Mouse (Mus musculus) kidney, postnatal 14 days (tissue): ENCODE measurements around the gene Gm20388.
"Not testable (repeated sequence)": the region's sequence is repeated elsewhere in the genome, so short reads cannot be mapped to it uniquely, and the experiment has no call there.

ENCODE experiments used
- DNase-seq: peaks from one replicate; pipeline ENCODE4 v3.0.0; 2022; ENCODE audit warnings: mixed read lengths

The Gm20388 gene

DNA sequence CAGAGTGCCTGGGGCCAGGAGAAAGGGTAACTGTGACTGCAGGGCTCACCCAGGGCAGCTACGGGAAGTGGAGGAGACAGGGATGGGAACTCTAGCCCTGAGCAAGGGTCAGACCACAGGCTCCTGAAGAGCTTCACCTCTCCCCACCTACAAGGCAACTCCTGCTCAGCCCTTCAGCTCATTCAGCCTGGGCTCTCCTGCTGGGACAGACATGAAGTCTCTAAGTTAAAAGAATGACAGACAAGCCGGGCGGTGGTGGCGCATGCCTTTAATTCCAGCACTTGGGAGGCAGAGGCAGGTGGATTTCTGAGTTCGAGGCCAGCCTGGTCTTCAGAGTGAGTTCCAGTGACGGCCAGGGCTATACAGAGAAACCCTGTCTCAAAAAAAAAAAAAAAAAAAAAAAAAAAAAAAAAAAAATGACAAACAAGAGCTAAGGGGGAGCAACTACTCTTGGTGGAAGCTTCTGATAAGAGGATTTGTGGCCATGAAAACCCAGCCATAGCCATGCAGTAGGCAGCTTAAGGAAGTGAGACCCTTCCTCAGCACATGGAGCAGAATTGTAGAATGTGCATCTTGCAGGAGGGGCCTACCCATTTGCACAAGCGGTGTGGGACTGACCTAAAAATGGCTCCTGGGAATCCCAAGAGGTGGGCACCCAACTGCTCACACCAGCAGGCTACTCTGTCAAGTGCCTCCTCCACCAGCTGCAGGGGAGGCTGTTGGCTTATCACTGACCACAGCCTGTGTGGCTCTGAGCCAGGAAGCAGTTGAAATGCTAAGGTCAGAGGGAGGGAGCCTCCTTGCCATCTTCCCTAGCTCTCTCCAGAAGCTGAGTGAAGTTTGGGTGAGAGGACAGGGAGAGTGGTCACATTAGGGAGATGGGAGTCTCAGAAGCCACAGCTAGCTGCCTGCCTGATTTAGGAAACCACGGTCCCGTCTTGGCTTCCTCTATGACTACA is 3498.2 kb downstream of the Gm20388 start:
- no peak for DNase-seq

DNA sequence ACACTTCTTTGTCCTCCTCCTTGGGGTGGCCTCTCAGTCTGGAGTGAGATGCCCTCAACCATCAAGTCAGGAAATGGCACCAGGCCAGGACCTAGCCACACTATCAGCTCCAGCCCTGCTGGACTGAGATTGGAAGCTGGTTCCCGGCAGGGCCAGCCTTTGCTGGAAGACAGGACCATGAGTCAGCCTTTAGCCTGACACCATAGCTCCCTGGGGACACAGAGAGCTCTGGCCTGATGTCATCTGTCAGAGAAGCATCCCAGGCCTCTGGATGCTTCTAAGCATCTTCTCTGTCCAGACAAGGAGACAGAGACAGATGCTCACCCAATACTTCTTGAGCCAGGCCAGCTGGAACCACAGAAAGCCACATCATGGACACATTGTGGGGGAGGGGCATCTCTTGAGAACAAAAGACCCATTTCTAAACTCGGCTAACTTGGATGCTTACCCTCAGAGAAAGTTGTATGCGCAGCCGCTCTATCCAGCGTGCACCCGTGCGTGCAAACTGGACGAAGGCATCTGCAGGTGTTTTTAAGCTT is 3499.5 kb downstream of the Gm20388 start:
- peak; percentile 23 for DNase-seq

DNA sequence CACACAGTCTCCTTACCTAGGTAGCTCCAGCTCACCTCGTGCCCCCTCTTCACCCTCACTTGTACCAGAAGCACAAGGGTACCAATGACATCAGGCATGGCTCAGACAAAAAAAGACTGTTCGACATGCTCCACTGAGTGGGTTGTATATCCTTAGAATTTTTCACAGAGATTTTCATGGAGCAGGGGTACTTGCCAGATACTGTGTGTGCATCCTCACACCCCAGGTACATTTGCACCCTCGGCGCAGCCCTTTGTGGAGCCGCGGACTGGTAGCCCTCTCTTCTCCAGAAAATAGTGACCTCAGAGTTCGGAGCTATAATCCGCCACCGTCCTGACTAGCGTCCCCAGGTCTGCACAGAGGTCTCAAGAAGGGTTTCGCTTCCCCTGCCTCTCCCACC is 3500.1 kb downstream of the Gm20388 start:
- DNase-seq = no peak

DNA sequence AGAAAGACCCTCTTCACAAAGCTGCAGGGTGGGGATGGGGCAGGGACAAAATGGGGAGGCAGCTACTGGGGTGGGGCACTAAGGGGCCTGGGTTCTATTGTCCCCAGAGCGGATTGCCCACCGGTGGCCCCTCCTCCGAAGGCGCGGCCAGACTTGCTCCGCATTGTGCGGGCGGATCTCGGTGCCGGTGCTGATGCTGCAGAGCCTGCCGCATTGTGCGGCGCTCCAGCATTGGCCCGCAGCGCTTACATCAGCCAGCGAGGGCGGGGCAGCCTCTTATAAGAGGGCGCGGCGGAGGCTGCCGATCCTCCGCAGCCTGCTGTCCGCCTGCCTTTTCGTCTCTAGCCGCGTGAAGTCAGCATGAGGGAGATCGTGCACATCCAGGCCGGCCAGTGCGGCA is 3500.6 kb downstream of the Gm20388 start, which contains the start of gene Tubb3:
Gene Tubb3 (plus strand): TSS at position 179 of the 400 bp plus-strand sequence.
- peak; percentile 50 for DNase-seq

DNA sequence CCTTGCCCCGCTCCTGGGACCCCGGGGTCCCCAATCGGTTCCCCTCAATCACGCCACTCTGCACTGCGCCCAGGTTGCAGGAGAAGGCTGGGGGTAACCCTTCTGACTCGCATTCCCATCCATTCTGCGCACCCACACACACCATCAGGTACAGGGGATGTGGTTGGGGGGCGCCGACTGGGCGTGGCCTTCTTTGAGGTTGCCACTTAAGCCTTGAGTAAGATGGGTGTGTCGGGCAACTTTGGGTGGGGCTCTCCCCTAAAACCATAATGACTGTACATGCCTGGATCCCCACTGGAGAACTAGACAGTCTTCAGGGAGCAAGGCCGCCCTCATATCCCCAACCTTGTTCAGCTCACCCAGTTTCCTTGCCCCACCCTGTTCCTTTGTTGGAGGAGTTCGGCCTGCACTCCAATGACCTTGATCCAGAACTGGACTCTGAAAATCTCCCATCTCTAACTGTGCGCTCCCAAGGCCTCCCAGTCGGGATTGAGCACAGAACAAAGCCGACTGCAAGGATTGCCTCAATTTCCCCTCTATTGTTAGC is 3501.2 kb downstream of the Gm20388 start:
- no peak for DNase-seq

DNA sequence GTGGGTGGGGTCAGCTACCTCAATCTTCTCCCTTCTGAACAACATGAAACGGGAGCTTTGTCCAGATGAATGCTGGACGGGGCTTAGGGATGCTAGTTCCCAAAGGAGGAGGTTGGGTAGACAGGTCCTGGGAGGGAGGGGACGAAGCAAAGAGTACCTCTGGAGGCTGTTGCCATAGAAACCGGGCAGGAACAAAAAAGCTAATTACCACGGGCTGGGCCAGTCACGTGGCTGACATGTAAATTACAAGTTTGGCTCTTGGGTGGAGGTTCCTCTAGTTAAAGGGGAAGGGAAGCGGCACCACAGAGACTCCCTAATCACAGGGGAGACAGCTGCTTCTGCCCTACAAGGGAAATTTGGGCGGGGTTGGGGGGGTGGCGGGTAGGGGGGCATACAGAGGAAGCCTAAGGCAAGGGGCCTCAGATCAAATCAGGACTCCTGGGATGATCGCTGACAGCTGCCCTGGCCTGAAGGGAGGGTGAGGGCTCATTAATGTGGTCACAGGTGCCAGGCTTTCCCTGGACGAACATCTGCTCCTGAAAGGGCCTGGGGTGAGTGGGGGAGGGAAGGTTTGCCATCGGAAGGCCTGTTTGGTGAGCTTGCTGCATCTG is 3502.0 kb downstream of the Gm20388 start:
- no peak for DNase-seq

DNA sequence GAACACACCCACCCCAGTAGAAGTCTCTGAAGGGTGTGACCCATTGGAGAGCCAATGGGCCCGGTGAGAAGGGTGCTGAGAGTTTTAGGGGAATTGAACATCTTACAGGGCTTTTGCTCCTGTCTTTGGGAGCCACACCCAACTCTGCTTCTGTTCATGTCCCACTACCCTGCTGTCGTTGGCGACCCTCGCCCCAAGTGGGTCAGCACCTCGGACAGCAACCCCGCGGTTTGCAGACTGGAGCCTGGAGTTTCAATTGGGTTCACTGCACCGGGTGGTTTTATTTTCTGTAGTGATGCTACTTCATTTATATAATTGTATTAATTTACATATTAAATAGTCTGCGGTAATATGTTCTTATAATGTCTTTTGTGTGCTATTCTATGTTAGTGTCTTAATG is 3503.6 kb downstream of the Gm20388 start:
- no peak for DNase-seq

DNA sequence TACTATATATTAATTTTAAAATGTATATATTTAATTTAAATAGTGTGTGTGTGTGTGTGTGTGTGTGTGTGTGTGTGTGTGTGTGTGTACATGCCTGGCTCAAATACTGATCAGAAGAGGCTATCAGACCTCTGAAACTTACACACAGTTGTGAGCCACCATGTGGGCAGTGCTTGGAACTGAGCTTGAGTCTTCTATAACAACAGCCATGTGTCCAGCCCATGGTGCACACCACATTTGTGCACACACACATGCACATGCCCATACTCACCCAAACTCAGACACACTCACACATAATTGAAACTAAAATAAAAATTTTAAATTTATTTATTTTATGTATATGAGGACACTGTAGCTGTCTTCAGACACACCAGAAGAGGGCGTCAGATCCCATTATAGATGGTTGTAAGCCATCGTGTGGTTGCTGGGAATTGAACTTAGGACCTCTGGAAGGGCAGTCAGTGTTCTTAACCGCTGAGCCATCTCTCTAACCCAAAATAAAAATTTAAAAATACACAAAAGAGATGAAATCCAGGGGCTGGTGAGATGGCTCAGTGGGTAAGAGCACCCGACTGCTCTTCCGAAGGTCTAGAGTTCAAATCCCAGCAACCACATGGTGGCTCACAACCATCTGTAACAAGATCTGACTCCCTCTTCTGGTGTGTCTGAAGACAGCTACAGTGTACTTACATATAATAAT is 3504.5 kb downstream of the Gm20388 start:
- not testable (repeated sequence) for DNase-seq

DNA sequence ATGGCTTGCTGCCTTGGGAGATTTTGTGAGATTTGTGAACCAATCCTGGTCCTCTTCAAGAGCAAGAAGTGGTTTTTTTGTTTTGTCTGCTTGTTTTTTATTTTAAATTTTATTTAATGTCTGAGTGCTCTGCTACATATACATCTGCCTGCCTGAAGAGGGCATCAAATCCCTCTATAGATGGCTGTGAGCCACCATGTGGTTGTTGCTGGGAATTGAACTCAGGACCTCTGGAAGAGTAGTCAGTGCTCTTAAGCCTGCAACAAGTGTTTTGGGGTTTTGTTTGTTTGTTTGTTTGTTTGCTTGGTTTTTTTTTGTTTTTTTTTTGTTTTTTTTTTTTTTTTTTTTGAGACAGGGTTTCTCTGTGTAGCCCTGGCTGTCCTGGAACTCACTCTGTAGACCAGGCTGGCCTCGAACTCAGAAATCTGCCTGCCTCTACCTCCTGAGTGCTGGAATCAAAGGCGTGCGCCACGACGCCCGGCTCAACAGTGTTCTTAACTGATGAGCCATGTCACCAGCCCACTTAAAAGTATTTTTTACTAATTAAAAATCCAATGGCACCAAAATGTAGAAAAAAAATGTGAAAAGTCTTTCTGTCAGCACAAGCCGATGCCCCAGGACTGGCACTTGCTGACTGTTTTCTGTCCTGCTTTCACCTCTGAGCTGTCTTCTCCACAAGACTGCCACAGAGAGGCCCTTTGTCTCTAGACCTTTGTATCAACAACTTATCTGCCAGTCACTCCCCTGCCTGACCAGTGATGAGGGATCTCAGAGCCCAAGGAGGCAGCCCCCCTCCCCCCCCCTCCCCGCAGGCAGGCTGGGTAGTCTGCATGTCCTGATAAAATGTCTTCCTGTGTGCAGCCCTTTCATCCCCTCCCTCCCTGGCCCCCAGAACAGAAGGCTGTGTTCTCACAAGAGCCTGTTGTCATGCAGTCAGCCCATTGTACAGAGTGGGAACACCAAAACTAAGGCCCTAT is 3505.6 kb downstream of the Gm20388 start:
- DNase-seq = no peak

DNA sequence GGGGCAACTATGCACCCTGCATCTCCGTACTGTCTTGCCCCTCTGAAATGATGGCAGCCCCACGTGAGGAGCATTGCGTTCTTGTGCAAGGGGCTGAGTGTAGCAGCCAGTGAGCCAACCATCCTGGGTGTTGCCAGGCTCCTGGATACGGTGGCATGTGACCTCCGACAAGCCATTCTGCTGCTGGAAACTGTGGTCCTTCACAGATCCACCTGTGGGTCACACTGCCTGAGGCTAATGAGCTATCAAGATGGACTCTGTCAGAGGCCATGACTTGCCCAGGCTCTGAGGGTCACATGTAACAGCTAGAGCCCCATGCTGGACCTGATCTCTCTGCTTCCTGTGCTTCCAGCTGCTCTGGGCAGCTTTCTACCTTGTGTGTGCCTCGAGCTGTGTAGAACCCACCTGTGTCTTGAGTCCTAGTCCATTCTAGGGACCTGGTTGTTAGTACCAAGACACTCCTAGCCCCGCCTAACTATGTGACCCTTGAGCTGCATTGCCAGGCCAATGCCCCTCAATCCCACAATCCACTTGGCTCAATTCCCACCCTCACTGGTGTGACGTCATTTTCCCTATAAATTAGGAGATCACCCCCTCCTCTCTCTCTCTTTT is 3506.4 kb downstream of the Gm20388 start:
- no peak for DNase-seq

DNA sequence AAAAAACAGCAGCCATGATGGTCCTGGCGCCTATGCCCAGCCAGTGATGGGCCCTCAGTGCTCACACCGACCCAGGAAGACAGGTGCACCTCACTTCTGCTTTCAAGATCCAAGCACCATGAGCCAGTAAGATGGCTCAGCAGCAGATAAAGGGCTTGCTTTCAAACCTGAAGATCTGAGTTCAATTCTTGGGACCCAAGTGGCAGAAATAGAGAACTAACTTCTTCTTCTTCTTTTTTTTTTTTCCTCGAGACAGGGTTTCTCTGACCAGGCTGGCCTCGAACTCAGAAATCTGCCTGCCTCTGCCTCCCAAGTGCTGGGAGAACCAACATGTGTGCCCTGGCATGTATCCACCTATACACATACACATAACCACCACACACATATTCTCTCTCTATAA is 3509.1 kb downstream of the Gm20388 start:
- DNase-seq = no peak

DNA sequence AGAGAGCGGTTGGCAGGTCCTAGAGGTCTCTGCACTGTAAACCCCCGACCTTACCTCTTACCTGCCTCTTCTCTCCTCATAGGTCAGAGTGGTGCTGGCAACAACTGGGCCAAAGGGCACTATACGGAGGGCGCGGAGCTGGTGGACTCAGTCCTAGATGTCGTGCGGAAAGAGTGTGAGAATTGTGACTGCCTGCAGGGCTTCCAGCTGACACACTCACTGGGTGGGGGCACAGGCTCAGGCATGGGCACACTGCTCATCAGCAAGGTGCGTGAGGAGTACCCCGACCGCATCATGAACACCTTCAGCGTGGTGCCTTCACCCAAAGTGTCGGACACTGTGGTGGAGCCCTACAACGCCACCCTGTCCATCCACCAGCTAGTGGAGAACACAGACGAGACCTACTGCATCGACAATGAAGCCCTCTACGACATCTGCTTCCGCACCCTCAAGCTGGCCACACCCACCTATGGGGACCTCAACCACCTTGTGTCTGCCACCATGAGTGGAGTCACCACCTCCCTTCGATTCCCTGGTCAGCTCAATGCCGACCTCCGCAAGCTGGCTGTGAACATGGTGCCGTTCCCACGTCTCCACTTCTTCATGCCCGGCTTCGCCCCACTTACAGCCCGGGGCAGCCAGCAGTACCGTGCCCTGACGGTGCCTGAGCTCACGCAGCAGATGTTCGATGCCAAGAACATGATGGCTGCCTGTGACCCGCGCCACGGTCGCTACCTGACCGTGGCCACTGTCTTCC is 3510.1 kb downstream of the Gm20388 start:
- DNase-seq = no peak

DNA sequence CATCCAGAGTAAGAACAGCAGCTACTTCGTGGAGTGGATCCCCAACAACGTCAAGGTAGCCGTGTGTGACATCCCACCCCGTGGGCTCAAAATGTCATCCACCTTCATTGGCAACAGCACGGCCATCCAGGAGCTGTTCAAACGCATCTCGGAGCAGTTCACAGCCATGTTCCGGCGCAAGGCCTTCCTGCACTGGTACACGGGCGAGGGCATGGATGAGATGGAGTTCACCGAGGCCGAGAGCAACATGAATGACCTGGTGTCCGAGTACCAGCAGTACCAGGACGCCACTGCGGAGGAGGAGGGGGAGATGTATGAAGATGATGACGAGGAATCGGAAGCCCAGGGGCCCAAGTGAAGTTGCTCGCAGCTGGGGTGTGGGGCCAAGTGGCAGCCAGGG is 3510.7 kb downstream of the Gm20388 start:
- DNase-seq = no peak

DNA sequence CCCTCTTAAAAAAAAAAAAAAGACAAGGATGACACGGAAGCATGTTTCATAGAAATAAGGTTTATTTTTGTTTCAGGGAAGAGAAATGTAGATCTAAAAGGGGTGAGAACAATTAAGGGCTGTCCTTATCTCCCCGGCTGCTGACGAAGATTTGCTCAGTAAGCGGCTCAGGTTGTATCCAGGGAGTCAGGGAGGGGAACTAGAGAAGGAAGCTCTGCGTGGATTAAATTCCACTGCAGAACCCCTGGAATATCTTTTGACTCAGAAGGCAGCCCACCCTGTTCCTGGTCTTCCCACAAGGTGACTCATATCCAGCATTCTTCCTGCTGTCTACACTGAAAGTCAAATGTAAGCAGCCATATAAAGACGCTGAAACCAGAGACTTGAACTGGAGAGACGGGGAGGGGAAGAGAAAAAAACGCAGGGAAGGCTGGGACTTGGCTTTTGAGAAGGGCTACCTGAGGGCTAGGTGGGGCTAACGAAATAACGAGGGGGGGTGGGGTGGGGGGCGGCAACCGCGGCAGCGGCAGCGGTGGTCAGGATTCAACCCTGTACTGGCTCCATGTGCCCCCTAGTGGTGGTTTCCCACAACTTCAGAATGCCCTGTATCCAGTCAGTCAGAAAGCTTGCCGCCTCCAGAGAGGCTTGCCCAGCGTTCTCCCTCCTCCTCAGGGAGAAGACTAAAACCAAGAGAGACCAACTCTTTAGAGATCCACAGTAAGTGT is 3511.6 kb downstream of the Gm20388 start:
- peak; percentile 86 for DNase-seq

DNA sequence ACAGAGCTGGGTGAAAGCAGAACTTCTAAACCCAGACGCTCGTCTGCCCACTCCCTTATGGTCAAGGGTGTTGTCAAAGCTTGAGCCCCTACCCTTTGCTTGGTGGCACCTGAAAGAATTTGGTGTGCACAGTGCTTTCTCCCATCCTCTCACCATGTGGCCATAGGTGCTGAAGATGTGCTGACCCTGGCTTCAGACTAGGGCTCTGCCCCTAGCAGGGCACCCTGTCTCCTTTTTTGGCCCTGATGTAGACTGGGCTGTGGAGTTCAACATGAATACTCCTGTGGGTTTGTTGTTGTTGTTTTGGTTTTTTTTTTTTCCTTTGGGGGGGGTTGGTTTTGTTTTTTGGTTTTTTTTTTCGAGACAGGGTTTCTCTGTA is 3512.1 kb downstream of the Gm20388 start:
- DNase-seq = no peak

DNA sequence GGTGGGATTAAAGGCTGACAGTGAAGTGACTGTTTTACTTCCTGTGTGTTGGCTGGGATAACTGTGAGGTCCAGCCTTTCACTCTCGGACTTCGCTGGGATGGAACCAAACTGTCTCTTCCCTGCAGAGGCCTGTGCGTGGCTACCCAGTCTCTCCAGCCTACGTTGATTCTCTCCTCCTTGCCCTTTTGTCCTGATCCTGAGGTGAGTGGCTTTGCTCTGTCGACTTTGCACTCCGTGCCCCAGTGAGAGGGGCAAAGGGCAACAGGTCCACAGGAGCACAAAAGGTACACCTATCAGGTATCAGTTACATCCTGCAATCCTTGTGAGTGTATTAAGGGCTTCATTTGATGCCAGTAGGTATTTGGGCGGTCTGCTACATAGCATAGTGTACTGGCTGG is 3512.8 kb downstream of the Gm20388 start, which contains the start of gene Def8:
Gene Def8 (plus strand): TSS at position 87 of the 400 bp plus-strand sequence.
- no peak for DNase-seq

DNA sequence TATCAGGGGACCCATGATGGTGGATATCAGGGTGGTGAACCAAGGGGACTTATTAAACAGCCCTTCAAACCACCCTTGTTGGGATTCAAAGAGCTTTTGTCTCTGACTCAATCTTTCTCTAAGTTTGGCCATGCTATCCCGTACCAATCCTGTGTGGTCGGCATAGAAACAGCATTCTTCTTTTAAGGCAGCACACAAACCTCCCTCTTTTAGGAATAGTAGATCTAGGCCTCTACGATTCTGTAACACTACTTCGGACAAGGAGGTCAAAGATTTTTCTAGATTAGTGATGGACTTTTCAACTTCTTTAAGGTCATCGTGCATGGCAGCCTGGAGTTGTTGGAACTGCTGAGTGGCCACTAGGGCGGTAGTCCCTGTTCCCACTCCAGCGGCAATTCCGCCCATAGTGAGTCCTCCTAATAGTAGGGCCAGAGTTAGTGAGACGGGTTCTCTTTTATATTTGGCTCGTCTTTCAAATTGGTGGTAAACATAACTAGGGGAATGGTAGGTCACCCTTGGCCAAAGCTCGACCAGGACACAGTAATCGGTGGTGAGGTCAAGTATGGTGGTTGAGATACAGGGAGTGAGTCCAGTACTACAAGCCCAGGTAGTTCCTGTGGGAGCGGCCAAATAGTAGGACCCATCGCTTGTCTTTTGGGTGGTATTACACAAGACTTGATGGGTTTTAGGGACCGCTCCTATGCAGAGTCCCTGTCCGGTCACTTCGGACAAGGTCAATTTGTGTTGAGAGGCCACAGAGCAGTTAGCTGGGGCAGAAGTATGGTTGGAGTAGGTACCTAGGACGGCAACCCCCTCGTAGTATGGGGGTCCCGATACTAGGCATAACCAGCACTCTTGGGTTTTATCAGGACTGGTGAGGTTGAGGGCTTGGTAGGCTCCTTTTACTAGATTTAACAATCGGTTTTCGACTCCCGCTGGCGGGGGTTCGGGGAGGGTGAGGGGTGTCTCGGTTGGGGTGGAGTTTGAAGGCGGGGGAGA is 3516.2 kb downstream of the Gm20388 start:
- no peak for DNase-seq

DNA sequence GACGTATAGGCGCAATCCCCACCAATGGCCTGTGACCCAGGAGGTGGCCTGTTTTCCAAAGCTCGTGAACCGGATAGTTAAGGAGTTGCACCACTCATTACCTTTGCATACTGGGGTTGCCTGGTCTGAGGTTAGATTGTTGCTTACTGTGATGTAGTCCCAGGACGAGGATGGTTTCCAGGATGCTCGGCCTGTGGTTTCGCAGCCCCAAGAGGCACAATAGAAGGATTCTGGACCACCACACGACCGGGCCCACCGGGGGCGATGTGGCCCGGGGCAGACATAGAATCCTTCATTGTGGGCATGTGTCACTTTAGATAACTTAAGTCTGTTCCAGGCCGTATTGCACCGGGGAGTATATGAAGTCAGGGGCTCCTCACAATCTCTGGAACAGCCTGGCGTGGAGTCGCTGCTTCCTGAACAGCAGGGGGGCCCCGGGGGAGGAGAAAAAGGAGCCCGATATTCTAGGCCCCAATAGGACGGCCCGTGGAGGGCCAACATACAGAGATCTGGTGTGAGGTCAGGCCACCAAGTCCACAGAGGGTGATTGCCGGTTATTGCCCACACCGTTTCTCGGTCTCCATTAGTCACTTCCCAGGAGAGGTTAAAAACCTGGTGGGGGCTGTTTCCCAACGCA is 3517.1 kb downstream of the Gm20388 start:
- DNase-seq = no peak
